Mouse (Mus musculus) liver, embryonic 18 days (tissue): ENCODE measurements around the gene Grk5. TPM values are rescaled to one million over a fixed set of nuclear protein-coding genes. Genes with fewer than 3 reads are reported as not detected.

Source experiments
- polyA plus RNA-seq: library from polyadenylated mRNA; depleted of rRNA; stranded (reverse); fragments of >200 nt; gene quantifications from 2 replicates; pipeline ENCODE4 v1.2.3, GENCODE M21; 2012; rRNA removed

Grk5 gene
- 0.91 and 0.93 TPM in 2 replicates for polyA plus RNA-seq

GRCm38 (mm10) chr19:60889714-60890315 lies at the start of gene Grk5:
TSS of gene Grk5 (plus strand) at chr19:60889749.

GRCm38 (mm10) chr19:60860868-60861700 lies 28.5 kb upstream of the Grk5 start, which contains the start of gene Sfxn4:
TSS of gene Sfxn4 (minus strand) at chr19:60861479.

GRCm38 (mm10) chr19:60874064-60874694 lies 15.4 kb upstream of the Grk5 start, which contains the start of gene Prdx3:
TSS of gene Prdx3 (minus strand) at chr19:60874556.

GRCm38 (mm10) chr19:61140342-61141206 lies 251.0 kb downstream of the Grk5 start, which contains the start of gene Zfp950:
TSS of gene Zfp950 (minus strand) at chr19:61140840.

Other genes starting within 250 kb of the Grk5 start
- gene Nanos1, start 133.8 kb upstream of the Grk5 start, polyA plus RNA-seq, result 0.31 and 0.34 TPM in 2 replicates
- 57.1 and 66.5 TPM in 2 replicates for gene Eif3a, start 99.1 kb upstream of the Grk5 start, polyA plus RNA-seq
- 11.0 and 11.5 TPM in 2 replicates for gene Fam45a, start 78.2 kb upstream of the Grk5 start, polyA plus RNA-seq
- 0.73 and 0.97 TPM in 2 replicates for gene Sfxn4, start 28.3 kb upstream of the Grk5 start, polyA plus RNA-seq
- 165 and 168 TPM in 2 replicates for gene Prdx3, start 15.2 kb upstream of the Grk5 start, polyA plus RNA-seq